Mouse (Mus musculus): Measurements from ENCODE around the gene Nedd9.

Gene Nedd9

GRCm38 (mm10) chr13:41456292-41457029 lies 30.7 kb downstream of the Nedd9 start:
- no peak for DNase-seq (ENCODE audit: low read depth, low spot score)

GRCm38 (mm10) chr13:41453227-41454193 lies 33.7 kb downstream of the Nedd9 start:
- DNase-seq (ENCODE audit: low read depth, low spot score), result no peak

DNA sequence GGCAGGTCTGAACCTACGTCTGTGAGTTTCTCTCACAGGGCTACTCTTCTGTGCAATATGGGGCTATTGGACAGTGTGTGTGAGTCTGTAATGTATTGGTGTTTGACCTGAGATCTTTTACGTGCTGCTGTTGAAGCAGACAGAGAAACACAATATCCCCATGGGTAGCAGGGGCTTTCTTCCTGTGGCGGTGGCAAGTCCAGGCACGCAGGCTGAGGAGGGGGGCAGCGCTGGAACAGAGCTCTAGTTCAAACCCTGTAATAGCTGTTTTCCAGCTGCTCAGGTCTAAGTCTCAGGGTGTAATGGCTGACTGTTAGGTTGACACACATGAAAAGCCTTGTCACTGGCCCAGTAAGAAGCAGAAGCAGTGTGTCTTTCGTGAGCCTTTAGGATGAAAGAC lies 36.3 kb downstream of the Nedd9 start:
- DNase-seq (ENCODE audit: low read depth, low spot score), result no peak

DNA sequence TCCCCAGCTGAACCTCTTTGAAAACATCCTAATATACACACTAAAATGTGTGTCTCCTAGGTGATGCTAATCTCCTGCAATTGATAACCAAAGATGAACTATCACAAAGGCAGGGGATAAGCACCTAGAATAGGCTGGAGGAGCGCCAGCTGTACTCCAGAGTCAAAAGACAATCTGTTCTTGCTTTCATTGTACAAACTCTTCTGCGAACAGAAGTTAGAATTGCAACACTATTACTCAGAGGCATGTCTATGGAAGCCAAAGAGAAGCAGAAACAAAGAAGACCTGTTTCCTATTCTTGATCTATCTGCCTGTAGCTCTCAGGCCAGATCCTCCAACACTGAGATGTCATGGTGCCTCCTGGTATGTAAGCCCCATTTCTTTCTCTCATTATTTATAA lies 38.0 kb downstream of the Nedd9 start:
- DNase-seq (ENCODE audit: low read depth, low spot score), result no peak

DNA sequence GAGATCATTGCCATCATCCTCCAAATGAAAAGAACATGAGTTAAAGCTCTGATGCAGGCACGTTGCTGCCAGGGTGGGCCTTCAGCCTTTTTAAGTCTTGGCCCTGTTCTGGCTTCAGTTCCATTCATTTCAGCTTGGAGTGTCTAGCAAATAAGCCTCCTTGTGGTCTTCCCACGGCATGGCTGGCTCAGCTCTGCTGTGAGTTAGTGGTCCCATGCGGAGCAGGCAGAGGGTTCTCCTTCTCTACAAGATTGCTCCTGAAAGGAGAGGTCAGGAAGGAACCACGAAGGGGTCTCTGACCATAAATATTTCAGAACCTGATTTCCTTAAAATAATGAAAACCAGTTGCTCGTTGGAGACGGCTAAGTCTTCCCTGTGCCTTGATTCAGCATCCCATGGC lies 40.0 kb downstream of the Nedd9 start:
- DNase-seq (ENCODE audit: low read depth, low spot score), result no peak

GRCm38 (mm10) chr13:41446591-41446990 lies 40.6 kb downstream of the Nedd9 start:
- no peak for DNase-seq (ENCODE audit: low read depth, low spot score)

DNA sequence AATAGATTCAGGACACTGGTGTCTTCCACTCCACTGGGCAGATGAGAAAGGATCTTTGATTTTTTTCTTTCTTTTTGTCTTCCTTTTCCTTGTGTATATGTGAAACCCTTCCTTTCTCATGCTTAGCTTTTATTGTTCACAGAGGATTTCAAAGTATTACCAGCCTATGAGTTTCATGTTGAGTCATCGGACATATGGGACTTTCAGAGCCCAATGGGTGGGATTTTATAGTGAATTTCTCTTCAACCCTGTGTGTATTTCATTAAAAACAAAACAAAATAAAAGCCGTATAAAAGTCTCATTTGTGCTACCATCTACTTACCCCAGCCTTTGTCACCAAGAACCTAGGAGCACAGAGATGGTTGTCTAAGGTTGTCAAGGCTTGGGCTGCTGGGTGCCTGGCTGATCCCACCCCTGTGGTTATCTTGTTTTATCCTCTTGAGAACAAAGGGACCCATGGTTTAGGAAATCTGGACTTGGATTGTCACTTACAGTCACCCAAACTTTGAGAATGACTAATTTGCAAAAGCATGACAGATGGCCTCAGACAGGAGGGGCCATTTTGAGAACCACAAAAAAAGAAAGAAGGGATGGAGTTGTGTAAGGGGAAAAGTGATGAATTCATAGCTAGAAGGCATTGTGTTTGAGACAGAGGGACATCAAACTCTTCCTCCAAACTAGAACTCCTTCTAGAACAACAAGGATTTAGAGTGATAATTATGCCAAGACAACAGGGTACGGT lies 41.9 kb downstream of the Nedd9 start:
- no peak for DNase-seq (ENCODE audit: low read depth, low spot score)

DNA sequence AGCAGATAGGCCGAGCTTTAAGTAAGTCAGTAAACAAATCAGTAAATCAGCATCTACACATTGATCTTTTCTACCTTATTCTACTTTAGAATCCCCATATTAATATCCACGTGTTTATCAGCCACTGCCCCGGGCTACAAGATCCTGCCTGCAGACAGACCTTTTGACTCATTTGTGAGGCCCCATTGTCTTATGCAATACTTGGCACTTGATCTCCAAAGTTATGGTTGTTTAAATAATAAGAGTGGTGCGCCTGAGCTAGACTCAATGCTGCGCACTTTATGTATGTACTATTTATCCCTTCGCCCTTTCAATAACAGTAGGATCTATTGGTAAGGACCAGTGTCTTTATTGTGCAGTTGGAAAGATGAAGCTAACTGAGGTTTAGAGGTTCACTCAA lies 42.9 kb downstream of the Nedd9 start:
- DNase-seq (ENCODE audit: low read depth, low spot score), result no peak

DNA sequence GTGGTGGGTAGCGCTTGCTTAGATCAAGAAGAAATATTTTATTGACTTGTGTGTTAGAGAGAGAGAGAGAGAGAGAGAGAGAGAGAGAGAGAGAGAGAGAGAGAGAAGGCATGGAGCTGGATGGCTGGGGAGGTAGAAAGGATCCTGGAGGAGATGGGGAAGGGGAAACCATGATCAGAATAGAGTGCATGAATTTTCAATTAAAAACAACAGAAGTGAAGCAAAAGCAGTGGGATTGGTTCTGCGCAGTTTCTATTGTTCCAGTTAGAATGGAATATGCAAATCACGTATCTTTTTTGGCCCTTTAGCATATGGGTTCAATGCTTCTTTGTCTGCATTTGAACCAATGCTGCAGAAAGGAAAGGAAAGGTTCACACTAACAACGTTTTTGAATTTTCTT lies 45.0 kb downstream of the Nedd9 start:
- DNase-seq (ENCODE audit: low read depth, low spot score), result no peak

DNA sequence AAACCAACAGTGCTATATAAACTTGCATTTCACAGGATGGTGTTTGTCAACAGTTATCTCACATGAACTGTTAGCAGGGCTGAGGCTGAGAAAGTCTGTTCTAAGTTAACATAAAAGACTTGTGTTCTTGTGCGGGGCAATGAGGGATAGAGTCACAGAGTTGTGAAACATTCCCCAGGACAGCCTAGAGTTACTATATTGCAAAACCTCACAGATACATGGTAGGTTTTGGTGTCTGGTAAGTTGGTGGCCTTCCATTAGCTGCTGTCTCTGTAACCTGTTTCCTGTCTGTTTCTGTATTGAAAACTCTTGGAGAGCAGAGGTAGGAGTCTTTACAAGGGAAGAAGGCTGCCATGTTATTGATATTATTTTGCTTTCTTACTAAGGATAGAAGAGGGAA lies 47.0 kb downstream of the Nedd9 start:
- DNase-seq (ENCODE audit: low read depth, low spot score), result no peak

GRCm38 (mm10) chr13:41437390-41437789 lies 49.8 kb downstream of the Nedd9 start:
- no peak for DNase-seq (ENCODE audit: low read depth, low spot score)

GRCm38 (mm10) chr13:41436731-41437130 lies 50.4 kb downstream of the Nedd9 start:
- DNase-seq (ENCODE audit: low read depth, low spot score), result no peak

DNA sequence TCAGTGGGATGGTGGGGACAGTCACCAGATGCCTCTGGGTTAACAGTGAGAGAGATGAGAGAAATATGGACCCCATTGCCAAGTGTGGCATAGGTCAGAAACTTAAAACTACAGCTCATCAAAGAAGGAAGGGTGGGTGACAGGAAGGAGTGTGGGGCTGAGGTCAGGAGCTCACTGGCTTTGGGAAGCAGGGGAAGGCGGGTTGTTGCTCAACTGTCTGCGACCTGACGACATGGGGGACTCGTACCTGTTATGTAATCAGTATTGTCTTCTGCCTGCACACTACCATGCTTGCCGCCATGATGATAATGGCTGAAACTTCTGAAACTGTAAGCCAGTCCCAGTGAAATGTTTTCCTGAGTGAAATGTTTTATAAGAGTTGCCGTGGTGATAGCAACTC lies 54.0 kb downstream of the Nedd9 start:
- no peak for DNase-seq (ENCODE audit: low read depth, low spot score)

DNA sequence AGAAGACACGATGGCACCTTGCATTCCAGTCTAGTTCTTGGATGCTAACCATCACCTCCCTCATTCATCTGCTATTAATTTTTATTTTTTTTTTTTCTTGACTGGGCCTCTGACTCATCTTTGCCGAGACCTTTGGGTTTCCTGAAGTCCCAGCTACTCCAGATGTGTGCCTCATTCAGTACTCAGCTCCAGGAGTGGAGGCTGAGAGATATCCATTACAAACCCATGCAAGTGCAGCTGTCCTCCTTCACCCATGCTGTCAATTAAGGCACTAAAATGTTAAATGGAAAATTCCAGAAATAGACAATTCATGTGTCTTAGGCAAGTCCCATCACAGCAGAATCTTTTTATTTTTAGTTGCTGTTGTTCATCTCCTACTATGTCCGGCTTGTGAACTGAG lies 55.4 kb downstream of the Nedd9 start:
- DNase-seq (ENCODE audit: low read depth, low spot score), result no peak

DNA sequence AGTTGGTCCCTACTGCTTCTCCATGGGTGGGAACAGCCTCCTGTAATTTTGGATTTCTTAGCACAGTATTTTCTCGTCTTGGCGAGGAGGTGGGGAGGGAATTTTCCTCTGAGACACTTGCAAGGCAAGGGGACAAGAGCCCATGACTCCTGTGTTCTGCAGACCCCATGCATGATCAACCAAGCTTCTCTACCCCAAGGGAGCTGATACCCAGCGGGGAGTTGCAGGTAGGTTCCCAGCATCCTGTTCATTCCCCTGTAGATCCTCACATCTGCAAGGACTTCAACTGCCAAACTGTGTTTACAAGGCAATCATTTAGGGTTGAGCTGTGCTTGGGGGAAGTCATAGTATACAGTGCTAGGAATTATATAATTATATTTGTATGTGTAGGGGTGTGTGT lies 60.1 kb downstream of the Nedd9 start:
- DNase-seq (ENCODE audit: low read depth, low spot score), result no peak

GRCm38 (mm10) chr13:41423463-41424074 lies 63.6 kb downstream of the Nedd9 start:
- no peak for DNase-seq (ENCODE audit: low read depth, low spot score)

GRCm38 (mm10) chr13:41422581-41422980 lies 64.6 kb downstream of the Nedd9 start:
- DNase-seq (ENCODE audit: low read depth, low spot score), result no peak

GRCm38 (mm10) chr13:41420376-41420775 lies 66.8 kb downstream of the Nedd9 start:
- no peak for DNase-seq (ENCODE audit: low read depth, low spot score)

- DNase-seq (ENCODE audit: low read depth, low spot score), result no peak
Observed at GRCm38 (mm10) chr13:41418198-41418869, 68.8 kb downstream of the Nedd9 start.

GRCm38 (mm10) chr13:41416065-41417016 lies 70.8 kb downstream of the Nedd9 start:
- no peak for DNase-seq (ENCODE audit: low read depth, low spot score)
